Mouse (Mus musculus) CH12.LX (cell line): Measurements from ENCODE around the gene Fam49a. TPM values are rescaled to one million over a fixed set of nuclear protein-coding genes. Genes with fewer than 3 reads are reported as not detected.

Source experiments
- DNase-seq: peaks from one replicate; pipeline ENCODE4 v3.0.0-alpha.2; 2013; ENCODE audit errors: extremely low read depth
- H3K27ac ChIP-seq: 2 replicates; pipeline ENCODE4 v1.5.1; 2012; ENCODE audit warnings: low read depth, mild to moderate bottlenecking, control low read depth, moderate library complexity; ENCODE audit not compliant: insufficient read depth
- H3K27me3 ChIP-seq: replicated peaks from 2 replicates; pipeline ENCODE3; 2012; ENCODE audit warnings: inconsistent platforms
- H3K36me3 ChIP-seq, 2 experiments: replicated peaks in 1 of 2; 2 replicates each; pipeline versions ENCODE3 to v1.6.1; 2012; ENCODE audit warnings: inconsistent platforms in 1 of 2, low read length in 1 of 2, mild to moderate bottlenecking in 1 of 2, mixed read lengths in 1 of 2, moderate library complexity in 1 of 2; ENCODE audit not compliant: control insufficient read depth in 1 of 2, insufficient read depth in 1 of 2
- H3K4me1 ChIP-seq, 2 experiments: 2 replicates each; pipeline ENCODE4 v1.6.1; 2012; ENCODE audit warnings: inconsistent platforms in 1 of 2, moderate library complexity in 1 of 2; ENCODE audit not compliant: insufficient read depth in 2 of 2, control insufficient read depth in 1 of 2
- H3K4me2 ChIP-seq: 2 replicates; pipeline ENCODE4 v1.6.1; 2012; ENCODE audit warnings: low read depth, mild to moderate bottlenecking, control low read depth; ENCODE audit not compliant: poor library complexity, insufficient read depth, severe bottlenecking
- H3K4me3 ChIP-seq, 3 experiments: fragments of 150-350 bp in 1 of 3; sonication (generic) in 1 of 3; replicated peaks in 1 of 3; 2 replicates each; pipeline versions ENCODE3 to v1.5.1; 2011 to 2012; ENCODE audit warnings: low read depth in 2 of 3, low read length in 2 of 3, mild to moderate bottlenecking in 2 of 3, moderate library complexity in 2 of 3, control low read depth in 1 of 3, improper control_type of control experiment in 1 of 3, inconsistent platforms in 1 of 3, mixed read lengths in 1 of 3; ENCODE audit not compliant: poor library complexity in 1 of 3
- H3K79me2 ChIP-seq: replicated peaks from 2 replicates; pipeline ENCODE4 v1.6.1; 2012; ENCODE audit warnings: mild to moderate bottlenecking, moderate library complexity; ENCODE audit not compliant: control insufficient read depth, poor library complexity, insufficient read depth, severe bottlenecking; ENCODE audit errors: extremely low read depth
- H3K9ac ChIP-seq: 2 replicates; pipeline ENCODE4 v1.6.1; 2012; ENCODE audit warnings: low read depth, mild to moderate bottlenecking, control low read depth, moderate library complexity; ENCODE audit not compliant: insufficient read depth
- H3K9me3 ChIP-seq: replicated peaks from 2 replicates; pipeline ENCODE3; 2012; ENCODE audit warnings: low read length, inconsistent platforms, mixed read lengths
- BHLHE40 ChIP-seq: IDR thresholded peaks from 2 replicates; pipeline ENCODE4 v1.6.1; 2011; ENCODE audit warnings: mild to moderate bottlenecking, low read depth, low read length, improper control_type of control experiment
- CHD2 ChIP-seq: IDR thresholded peaks from 2 replicates; pipeline ENCODE4 v1.6.1; 2011; ENCODE audit warnings: low read length, improper control_type of control experiment
- E2F4 ChIP-seq: IDR thresholded peaks from 2 replicates; pipeline ENCODE4 v1.6.1; 2011; ENCODE audit warnings: low read depth, low read length, improper control_type of control experiment; ENCODE audit not compliant: insufficient replicate concordance
- ELF1 ChIP-seq: IDR thresholded peaks from 2 replicates; pipeline ENCODE4 v1.6.1; 2014; ENCODE audit warnings: low read depth, mild to moderate bottlenecking, inconsistent platforms, low read length, improper control_type of control experiment
- HCFC1 ChIP-seq: IDR thresholded peaks from 2 replicates; pipeline ENCODE4 v1.6.1; 2012; ENCODE audit warnings: low read depth, mild to moderate bottlenecking, inconsistent platforms, low read length, improper control_type of control experiment
- JUN ChIP-seq: IDR thresholded peaks from 2 replicates; pipeline ENCODE4 v1.6.1; 2011; ENCODE audit warnings: low read depth, mild to moderate bottlenecking, low read length, improper control_type of control experiment, moderate library complexity; ENCODE audit not compliant: insufficient read depth
- MAFK ChIP-seq: IDR thresholded peaks from 2 replicates; pipeline ENCODE4 v1.6.1; 2011; ENCODE audit warnings: low read length, improper control_type of control experiment; ENCODE audit not compliant: insufficient replicate concordance
- MEF2A ChIP-seq: IDR thresholded peaks from 2 replicates; pipeline ENCODE4 v1.6.1; 2014; ENCODE audit warnings: low read depth, mild to moderate bottlenecking, inconsistent platforms, low read length, improper control_type of control experiment, borderline replicate concordance
- MXI1 ChIP-seq: IDR thresholded peaks from 2 replicates; pipeline ENCODE4 v1.6.1; 2011; ENCODE audit warnings: mild to moderate bottlenecking, low read depth, low read length, improper control_type of control experiment
- NELFE ChIP-seq: IDR thresholded peaks from 2 replicates; pipeline ENCODE4 v1.6.1; 2011; ENCODE audit warnings: low read depth, low read length, improper control_type of control experiment
- PAX5 ChIP-seq: IDR thresholded peaks from 2 replicates; pipeline ENCODE4 v1.6.1; 2012; ENCODE audit warnings: low read length, inconsistent platforms, mixed read lengths
- POLR2A ChIP-seq: IDR thresholded peaks from 2 replicates; pipeline ENCODE4 v1.6.1; 2011; ENCODE audit warnings: low read depth, mild to moderate bottlenecking, improper control_type of control experiment, low read length
- RAD21 ChIP-seq: IDR thresholded peaks from 2 replicates; pipeline ENCODE4 v1.6.1; 2011; ENCODE audit warnings: low read depth, mild to moderate bottlenecking, low read length, improper control_type of control experiment, moderate library complexity
- SIN3A ChIP-seq: IDR thresholded peaks from 2 replicates; pipeline ENCODE4 v1.6.1; 2012; ENCODE audit warnings: low read length, improper control_type of control experiment, inconsistent platforms
- USF2 ChIP-seq: conservative IDR thresholded peaks from 2 replicates; pipeline ENCODE4 v1.6.1; 2011; ENCODE audit warnings: low read depth, low read length, improper control_type of control experiment
- ZC3H11A ChIP-seq: IDR thresholded peaks from 2 replicates; pipeline ENCODE4 v1.6.1; 2012; ENCODE audit warnings: low read depth, mild to moderate bottlenecking, inconsistent platforms, low read length, improper control_type of control experiment
- ZKSCAN1 ChIP-seq: IDR thresholded peaks from 2 replicates; pipeline ENCODE4 v1.6.1; 2012; ENCODE audit warnings: low read depth, inconsistent platforms, low read length, improper control_type of control experiment, borderline replicate concordance
- ZMIZ1 ChIP-seq: IDR thresholded peaks from 2 replicates; pipeline ENCODE4 v1.6.1; 2012; ENCODE audit warnings: low read depth, mild to moderate bottlenecking, inconsistent platforms, low read length, improper control_type of control experiment
- ZNF384 ChIP-seq: IDR thresholded peaks from 2 replicates; pipeline ENCODE4 v1.6.1; 2012; ENCODE audit warnings: low read depth, low read length, improper control_type of control experiment, inconsistent platforms
- dilution Hi-C: fragments of 300-500 bp; cut with MboI; formaldehyde crosslinking; loops from 2 replicates; pipeline ENCODE4 v1.14.3; 2020; ENCODE audit warnings: low sequenced_read_pairs; ENCODE audit not compliant: extremely low pct_unique_long_range_greater_than_20kb, extremely low pct_ligation_motif_present
- in situ Hi-C: fragments of 300-500 bp; cut with MboI; formaldehyde crosslinking; loops from 3 replicates; pipeline ENCODE4 v1.14.3; 2019; ENCODE audit warnings: low sequenced_read_pairs, low pct_ligation_motif_present, low pct_unique_long_range_greater_than_20kb, mixed read lengths
- polyA plus RNA-seq: library from polyadenylated mRNA; unstranded; fragments of >175 nt; gene quantifications from 2 replicates; pipeline ENCODE4 v1.2.1, GENCODE M21; 2012; ENCODE audit warnings: low read depth; ENCODE audit not compliant: insufficient read length
- total RNA-seq, 2 experiments: library from RNA; depleted of rRNA; stranded (reverse); fragments of 300-350 nt in 1 of 2; fragments of >200 nt in 1 of 2; gene quantifications; 2 replicates each; pipeline ENCODE4 v1.2.3; 2012 to 2014

The Fam49a gene
- total and polyA plus RNA-seq, 3 experiments: 11.4 to 21.3 (median 17.9) TPM

DNA sequence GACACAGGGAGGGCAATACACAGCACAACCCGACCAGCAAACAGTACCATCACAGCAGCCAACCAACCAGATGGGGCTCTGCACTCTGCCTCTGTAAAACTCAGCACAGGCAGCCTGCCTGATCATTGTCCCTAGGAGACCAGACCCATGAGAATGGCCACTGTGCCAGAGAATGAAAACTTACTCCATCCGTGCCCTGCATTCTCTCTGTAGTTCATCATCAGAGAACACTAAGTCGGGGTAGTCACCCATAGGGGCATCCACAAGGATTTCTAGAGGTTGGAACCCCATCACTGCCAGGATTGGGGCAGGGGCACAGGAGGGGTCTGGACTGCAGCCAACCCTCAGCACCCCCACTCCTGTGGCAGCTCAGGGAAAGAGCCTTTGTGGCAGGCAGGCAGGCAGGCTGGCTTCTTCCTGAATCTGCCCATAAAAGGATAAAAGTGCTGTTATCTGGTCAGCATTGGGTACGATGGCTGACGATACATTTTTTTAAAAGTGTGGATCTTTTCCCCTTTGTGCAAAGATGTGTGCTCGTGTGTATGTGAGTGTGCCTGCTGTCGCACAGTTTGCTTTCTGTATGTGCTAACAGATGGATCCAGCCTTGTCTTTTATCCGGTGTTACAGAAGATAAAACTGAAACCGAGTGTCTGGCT, 25.3 kb downstream of the Fam49a start:
- H3K27me3 ChIP-seq: no peaks in the 10 kb centered on the region
- no peak for TF ChIP-seq USF2
- no peak for TF ChIP-seq RAD21
- no peak for TF ChIP-seq ZMIZ1
- TF ChIP-seq MAFK: no peak
- no peak for TF ChIP-seq ZC3H11A
- no peak for TF ChIP-seq MXI1
- no peak for TF ChIP-seq HCFC1
- TF ChIP-seq, all 38 proteins: peak for 0
- Histone ChIP-seq H3K4me3 (no peak overlapping the region), H3K9me3 (no peaks in the 10 kb centered on the region), H3K4me1 (peaks cover 2 to 28% of the 10 kb centered on the region in 2 experiments), H3K79me2 (no peaks in the 10 kb centered on the region), H3K27ac (no peak overlapping the region), H3K9ac (no peak overlapping the region), H3K4me2 (no peak overlapping the region), H3K36me3 (peaks cover 0 to 26% of the 10 kb centered on the region in 2 experiments)
- no peak for DNase-seq
- dilution Hi-C loops: no loop called here
- in situ Hi-C loops: no loop called here

DNA sequence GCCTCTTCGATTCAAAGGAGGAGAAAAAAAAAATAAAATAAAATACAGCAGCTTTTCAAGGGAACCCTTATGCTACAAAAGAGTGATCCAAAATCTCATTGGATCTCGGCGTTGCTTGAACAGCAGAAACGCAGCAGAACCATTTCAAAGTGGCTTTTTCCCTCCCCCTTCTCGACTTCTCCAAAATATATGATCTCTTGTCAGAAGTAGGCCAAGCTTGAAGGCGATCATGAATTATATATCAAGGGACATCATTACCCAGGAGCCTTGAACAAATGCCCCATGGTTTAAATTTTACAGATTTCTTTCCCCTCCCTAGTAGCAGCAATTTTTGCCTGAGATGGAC, 25.8 kb downstream of the Fam49a start:
- Histone ChIP-seq H3K36me3 (peaks cover 0 to 26% of the 10 kb centered on the region in 2 experiments), H3K4me2 (no peak overlapping the region), H3K27me3 (no peaks in the 10 kb centered on the region), H3K9me3 (no peaks in the 10 kb centered on the region), H3K9ac (no peak overlapping the region; the same call in 1 of the 2 replicates), H3K79me2 (no peaks in the 10 kb centered on the region), H3K4me1 (peaks cover 2 to 33% of the 10 kb centered on the region in 2 experiments), H3K27ac (no peak overlapping the region), H3K4me3 (no peak overlapping the region)
- no peak for DNase-seq
- dilution Hi-C loops (no loop called here), in situ Hi-C loops (no loop called here)
- TF ChIP-seq NELFE (no peak), SIN3A (no peak), POLR2A (no peak), BHLHE40 (no peak), E2F4 (no peak)

DNA sequence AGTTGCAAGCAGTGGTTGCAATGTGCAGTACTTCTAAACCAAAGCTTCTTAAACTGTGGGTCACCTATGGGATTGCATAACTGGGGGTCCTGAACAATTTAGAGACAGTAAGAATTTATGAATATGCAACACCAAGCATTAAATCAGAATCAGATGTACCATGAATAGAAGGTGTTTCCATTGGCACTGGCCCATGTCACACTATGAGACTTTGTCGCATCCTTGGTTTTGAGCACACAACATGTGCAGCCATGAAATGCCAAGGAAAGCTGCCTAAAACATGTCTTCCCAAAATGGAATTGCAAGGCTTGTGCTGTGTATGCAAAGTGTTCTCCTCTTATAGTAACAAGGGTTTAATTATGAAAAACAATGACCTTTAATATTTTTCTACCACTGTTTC, 26.6 kb downstream of the Fam49a start:
- H3K4me2 ChIP-seq: no peak overlapping the region
- H3K4me1 ChIP-seq: peaks cover 2 to 41% of the 10 kb centered on the region in 2 experiments
- H3K9me3 ChIP-seq: no peaks in the 10 kb centered on the region
- H3K27me3 ChIP-seq: no peaks in the 10 kb centered on the region
- no peak for DNase-seq
- dilution Hi-C loops (no loop called here), in situ Hi-C loops (no loop called here)
- H3K36me3 ChIP-seq: peaks cover 0 to 24% of the 10 kb centered on the region in 2 experiments
- H3K79me2 ChIP-seq: no peaks in the 10 kb centered on the region
- TF ChIP-seq ZNF384 (no peak), USF2 (no peak), JUN (no peak), ZKSCAN1 (no peak), E2F4 (no peak), PAX5 (no peak), ELF1 (no peak), MEF2A (no peak), CHD2 (no peak)
- H3K9ac ChIP-seq: no peak overlapping the region
- H3K27ac ChIP-seq: no peak overlapping the region
- H3K4me3 ChIP-seq: no peak overlapping the region
